Mouse (Mus musculus): Measurements from ENCODE around the gene Suds3.
A peak's percentile ranks its signal among the peaks of the same experiment; 100 is the strongest.

Gene Suds3

GRCm38 (mm10) chr5:117111064-117111773, 4.7 kb downstream of the Suds3 start:
- no peak for DNase-seq

DNA sequence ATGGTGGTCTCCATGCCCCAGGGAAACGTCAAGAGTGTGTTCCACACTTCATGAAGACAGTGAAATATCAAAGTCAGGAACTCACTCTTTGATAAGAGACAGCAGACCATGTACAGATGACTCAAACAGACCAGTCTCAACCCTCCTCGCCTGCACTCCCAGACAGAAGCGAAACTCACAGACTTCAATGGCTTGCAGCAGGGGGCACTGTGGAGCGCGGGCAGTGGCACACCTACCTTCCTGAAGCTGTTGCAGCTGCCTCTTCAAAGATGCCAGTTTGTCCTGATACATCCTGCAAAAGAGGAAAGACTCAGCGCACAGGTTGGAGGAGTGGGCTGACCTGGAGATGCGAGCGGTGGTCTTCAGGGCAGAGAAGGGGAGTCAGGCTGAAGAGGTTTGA, 6.4 kb downstream of the Suds3 start:
- DNase-seq = no peak

DNA sequence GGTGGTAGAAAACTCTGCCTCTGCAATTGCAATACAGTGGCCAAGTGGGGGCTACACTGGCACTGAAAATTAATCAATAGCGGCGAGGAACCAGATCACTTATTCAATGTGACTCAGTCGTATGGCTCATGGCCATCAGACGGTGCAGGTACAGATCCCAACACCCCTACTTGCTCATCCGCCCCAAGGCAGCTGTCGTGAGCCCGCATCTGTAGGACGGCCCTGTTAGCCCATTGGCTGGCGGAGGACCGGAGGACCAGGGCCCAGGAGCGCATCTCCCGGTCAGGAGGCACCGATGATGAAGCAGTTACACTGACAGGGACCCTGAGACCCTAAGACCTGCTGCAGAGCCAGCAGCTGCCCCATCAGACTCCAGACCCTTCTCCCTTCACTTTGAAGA, 7.2 kb downstream of the Suds3 start:
- no peak for DNase-seq

DNA sequence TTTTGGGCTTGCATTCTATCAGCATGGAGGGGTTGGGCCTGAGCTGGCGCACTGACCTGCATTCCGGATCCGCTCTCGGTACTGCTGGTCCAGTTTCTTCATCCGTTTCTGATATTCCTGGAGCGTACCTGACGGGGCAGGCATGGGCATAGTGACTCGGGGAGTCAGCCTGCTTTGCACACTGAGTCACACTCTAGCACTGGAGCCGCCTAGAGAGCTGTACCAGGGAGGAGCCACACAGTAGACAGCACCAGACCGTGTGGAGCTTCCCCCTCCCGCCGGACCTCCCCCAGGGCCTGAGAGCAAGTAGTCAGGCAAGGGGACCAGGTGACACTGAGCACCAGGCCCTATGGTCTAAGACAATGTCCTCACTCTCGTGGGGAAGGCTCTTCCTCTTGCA, 7.6 kb downstream of the Suds3 start:
- DNase-seq = no peak

- no peak for DNase-seq
These were observed 10.2 kb downstream of the Suds3 start for GRCm38 (mm10) chr5:117105761-117106160.

GRCm38 (mm10) chr5:117104329-117104728, 11.6 kb downstream of the Suds3 start:
- no peak for DNase-seq

GRCm38 (mm10) chr5:117103194-117103929, 12.6 kb downstream of the Suds3 start:
- DNase-seq = no peak

- no peak for DNase-seq
These were observed 16.2 kb downstream of the Suds3 start for GRCm38 (mm10) chr5:117099742-117100141.

DNA sequence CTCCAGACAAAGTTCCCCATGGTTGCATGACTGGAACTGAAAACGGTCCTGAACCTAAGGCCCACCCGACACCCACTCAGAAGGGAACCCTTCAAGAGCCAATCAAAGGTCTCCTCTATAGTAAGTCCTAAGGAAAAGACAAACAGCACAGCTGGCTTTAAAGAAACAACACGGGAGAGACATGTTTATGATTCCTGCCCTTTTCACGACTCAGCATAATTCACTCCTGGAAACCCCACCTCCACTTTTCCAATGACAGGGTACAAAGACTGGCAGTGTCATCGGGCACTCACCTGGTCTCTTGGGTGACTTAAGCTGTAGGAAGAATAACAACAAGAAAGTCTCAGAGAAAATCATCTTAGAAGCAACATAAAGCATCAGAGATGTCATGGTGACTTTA, 16.9 kb downstream of the Suds3 start:
- no peak for DNase-seq

GRCm38 (mm10) chr5:117096716-117097115, 19.2 kb downstream of the Suds3 start:
- DNase-seq = no peak

DNA sequence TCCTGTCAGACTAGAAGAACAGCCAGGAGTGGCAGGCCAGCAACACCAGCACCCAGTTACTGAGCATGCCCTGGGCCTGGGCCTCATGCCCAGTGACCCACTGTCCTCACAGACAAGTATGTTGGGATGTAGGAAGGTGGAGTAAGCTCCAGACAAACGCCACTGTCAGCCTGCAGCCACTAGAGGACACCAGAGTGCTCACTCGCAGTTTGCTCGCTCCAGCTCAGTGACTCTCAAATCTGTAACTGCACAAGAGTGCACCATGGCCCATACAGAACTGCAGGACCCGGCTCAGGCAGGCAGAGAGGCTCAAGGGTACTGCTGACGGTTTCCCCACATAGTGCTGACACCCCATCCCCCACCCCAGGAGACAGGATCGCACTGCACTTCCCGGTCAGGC, 21.5 kb downstream of the Suds3 start:
- peak; percentile 36 for DNase-seq

DNA sequence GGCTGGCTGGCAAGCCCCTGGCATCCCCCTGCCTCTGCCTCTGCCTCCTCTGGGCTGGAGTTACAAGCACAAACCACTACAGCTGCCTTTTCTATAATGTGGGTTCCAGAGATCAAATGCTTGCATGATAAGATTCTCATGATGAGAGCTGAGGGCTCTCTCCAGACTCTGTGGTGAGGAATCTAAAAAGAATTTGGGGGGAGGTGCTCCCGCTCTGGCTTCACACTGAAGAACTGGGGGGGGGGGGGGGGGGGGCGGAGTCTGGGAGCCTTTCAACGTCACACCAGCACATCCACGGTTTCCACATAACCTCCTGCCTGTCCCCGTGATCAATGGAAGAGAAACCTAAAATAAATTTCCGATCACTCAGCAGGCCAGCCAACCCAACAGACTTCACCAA, 26.1 kb downstream of the Suds3 start:
- no peak for DNase-seq

DNA sequence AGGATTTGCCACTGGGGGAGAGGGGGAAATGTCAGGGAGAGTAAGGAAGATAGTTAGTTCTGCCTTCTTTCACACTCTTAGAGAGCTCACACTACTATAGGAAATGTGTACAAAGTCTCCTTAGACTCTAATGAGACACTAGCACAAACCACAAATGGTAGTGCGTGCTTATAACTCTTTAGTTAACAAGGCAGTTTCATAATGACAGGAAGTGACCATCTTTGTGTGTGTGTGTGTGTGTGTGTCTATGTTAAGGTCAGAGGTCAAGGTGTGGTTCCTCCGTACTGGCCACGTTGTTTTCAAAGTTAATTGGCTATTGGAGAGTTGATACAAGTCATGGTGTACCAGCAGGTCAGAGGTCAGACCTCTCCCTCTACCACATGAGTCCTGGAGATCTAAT, 26.8 kb downstream of the Suds3 start:
- no peak for DNase-seq

- no peak for DNase-seq
These were observed 28.2 kb downstream of the Suds3 start for GRCm38 (mm10) chr5:117087718-117088117.

DNA sequence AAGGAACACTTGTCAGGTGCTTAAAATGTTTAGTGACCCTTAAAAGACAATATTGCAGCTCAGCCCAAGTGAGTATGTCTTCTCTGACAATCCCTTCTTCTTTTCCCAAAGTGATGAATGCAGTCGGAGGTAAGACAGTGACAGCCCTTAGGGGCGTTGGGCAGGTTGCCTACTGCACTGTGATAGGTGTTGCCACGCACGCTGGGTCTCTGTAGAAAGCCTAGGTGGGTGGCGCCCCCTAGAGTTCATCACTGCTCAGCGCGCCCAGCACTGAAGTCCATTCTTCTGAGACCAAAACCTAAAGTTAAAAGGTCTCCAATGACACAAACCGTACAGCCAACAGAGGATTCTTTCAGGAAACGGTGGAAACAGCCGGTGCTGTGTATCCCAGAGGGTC, 46.4 kb downstream of the Suds3 start:
- peak; percentile 21 for DNase-seq

DNA sequence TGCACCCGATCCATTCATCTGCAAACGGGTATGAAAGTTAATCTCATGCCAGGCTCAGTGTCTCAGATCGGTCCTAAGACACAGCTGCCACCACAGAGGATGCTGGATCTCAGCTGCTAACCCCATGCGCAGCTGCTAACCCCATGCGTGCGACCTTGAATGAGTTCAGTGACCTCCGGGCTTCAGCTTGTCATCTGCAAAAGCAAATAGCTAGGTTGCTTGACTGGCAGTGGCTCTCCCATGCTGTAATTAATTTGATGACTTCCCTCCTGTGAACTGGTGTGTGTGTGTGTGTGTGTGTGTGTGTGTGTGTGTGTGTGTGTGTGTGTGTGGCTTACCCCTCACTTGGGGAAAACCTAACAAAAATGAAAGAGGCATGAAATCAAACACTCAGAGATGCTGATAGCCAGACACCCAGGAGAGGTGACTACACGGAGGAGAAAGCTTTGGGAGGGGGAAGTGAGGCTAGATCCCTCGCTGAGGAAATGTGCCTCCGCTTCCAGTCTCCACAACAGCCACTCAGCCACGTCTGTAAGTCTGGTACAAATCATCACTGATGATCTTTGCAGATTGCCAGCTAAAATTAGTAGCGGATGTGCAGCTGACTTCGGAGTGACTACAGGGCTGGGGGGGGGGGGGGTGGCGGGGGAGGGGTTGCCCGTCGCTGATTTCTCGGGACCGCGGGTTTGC, 47.0 kb downstream of the Suds3 start:
- DNase-seq = peak; percentile 29

DNA sequence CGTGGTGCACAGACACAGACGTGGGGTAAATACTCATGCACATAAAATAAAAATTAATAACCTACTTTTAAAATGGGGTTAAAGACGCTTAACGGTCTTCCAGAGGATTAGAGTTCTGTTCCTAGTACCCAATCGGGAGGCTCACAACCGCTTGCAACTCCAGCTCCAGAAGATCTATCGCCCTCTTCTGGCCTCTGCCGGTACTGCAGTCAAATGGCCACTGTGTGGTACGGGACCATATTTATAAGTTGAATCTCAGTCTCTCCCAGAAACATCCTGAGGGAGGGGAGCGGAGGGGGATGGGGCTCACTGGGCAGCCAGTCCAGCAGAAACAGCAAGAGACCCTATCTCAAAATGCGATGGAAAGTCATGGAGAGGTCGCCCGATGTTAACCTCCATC, 47.7 kb downstream of the Suds3 start:
- DNase-seq = no peak

GRCm38 (mm10) chr5:117061251-117061650, 54.7 kb downstream of the Suds3 start:
- no peak for DNase-seq

- DNase-seq = no peak
These were observed 55.3 kb downstream of the Suds3 start for GRCm38 (mm10) chr5:117060484-117061130.

DNA sequence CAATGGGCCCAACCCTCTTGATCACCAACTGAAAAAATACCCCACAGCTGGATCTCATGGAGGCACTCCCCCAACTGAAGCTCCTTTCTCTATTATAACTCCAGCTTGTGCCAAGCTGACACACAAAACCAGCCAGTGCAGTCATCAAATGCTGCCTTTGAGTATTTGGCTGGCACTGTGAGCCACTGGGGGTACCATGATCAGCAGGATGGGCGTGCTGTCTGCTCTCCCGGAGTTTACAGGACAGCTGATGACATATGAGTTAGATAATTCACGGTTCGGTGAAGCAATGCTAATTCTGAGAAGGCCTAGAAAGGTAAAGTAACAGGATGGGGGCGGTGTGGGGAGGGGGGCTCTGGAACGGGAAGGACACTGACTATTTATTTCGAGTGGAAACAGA, 66.0 kb downstream of the Suds3 start:
- DNase-seq = no peak

DNA sequence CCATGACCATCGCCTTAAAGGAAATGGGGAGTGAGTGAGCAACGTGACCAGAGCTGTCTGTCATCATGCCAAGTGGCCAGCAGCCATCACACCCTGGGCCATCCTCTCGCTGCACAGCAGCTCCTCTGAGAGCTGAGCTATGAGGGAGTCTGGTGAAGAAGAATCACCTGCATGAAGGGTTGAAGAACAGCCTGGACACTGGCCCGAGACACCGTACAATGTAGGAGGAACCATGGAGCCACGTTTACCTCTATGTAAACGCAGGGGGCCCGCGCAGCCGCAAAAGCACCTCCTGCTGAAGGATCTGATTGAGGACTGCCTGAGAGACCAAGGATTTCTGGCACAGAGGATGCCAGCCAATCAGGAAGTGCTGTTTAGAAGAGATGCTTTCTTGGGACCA, 70.8 kb downstream of the Suds3 start:
- no peak for DNase-seq

DNA sequence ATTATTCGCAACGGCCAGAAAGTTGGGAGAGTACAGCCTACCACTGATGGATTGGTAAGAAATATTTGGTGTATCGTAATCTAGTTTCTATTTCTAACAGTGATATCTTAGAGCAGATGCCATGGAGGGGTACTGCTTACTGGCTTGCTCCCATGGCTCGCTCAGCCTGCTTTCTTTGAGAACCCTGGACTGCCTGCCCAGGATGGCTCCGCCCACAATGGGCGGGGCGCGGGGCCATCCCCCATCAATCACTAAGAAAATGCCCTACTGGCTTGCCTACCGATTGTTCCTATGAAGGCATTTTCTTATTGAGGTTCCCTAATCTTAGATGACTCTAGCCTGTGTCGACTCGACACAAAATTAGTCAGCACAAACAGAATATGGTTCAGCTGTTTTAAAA, 73.3 kb downstream of the Suds3 start:
- no peak for DNase-seq

All from right cerebral cortex, adult 18-20 months (tissue).